Mouse (Mus musculus) intestine, embryonic 16.5 days (tissue): ENCODE measurements around the gene Zc3h12b. TPM values are rescaled to one million over a fixed set of nuclear protein-coding genes. Genes with fewer than 3 reads are reported as not detected.
"Not testable (repeated sequence)": the region's sequence is repeated elsewhere in the genome, so short reads cannot be mapped to it uniquely, and the experiment has no call there.

Experiments used
- ATAC-seq: fragments of 200-750 bp; cut with Nextera tagmentation; 2 replicates; pipeline ENCODE4 v1.8.0; 2017; ENCODE audit warnings: moderate TSS enrichment, moderate library complexity
- H3K27ac ChIP-seq: fragments of 300-500 bp; sonication (generic); 2 replicates; pipeline ENCODE4 v1.5.1; 2014; ENCODE audit warnings: mild to moderate bottlenecking, low read length
- H3K27me3 ChIP-seq: fragments of 300-500 bp; sonication (generic); replicated peaks from 2 replicates; pipeline ENCODE4 v1.6.1; 2014; ENCODE audit warnings: low read length, control low read depth, mixed read lengths; ENCODE audit not compliant: control insufficient read depth, insufficient read depth
- H3K36me3 ChIP-seq: fragments of 300-500 bp; sonication (generic); 2 replicates; pipeline ENCODE4 v1.6.1; 2014; ENCODE audit warnings: low read length, control low read depth; ENCODE audit not compliant: control insufficient read depth, insufficient read depth
- H3K4me1 ChIP-seq: fragments of 300-500 bp; sonication (generic); 2 replicates; pipeline ENCODE4 v1.6.1; 2014; ENCODE audit warnings: low read length, control low read depth, mixed read lengths; ENCODE audit not compliant: control insufficient read depth, insufficient read depth
- H3K4me2 ChIP-seq: fragments of 300-500 bp; sonication (generic); 2 replicates; pipeline ENCODE4 v1.6.1; 2014; ENCODE audit warnings: low read depth, low read length, control low read depth
- H3K4me3 ChIP-seq: fragments of 300-500 bp; sonication (generic); 2 replicates; pipeline ENCODE4 v1.5.1; 2014; ENCODE audit warnings: mild to moderate bottlenecking, low read length
- H3K9ac ChIP-seq: fragments of 300-500 bp; sonication (generic); 2 replicates; pipeline ENCODE4 v1.6.1; 2014; ENCODE audit warnings: low read depth, low read length
- H3K9me3 ChIP-seq: fragments of 300-500 bp; sonication (generic); 2 replicates; pipeline ENCODE4 v1.6.1; 2016; ENCODE audit warnings: low read length, control low read depth; ENCODE audit not compliant: control insufficient read depth
- WGBS: fragments of 180-500 bp; shearing (Covaris S2); extraction: QIAGEN DNeasy Blood & Tissue Kit; methylation state at CpG from one replicate; pipeline ENCODE4 v1.1.7; 2014; 5-methylcytosine and 5-hydroxymethylcytosine counted together
- polyA plus RNA-seq: library from polyadenylated mRNA; unstranded; fragments of >200 nt; fragmentation: Nextera tagmentation; extraction: Ambion mirVana; gene quantifications from 2 replicates; pipeline ENCODE4 v1.2.1, GENCODE M21; 2015

Gene Zc3h12b
- polyA plus RNA-seq, 1 experiment from 2014 or later = 1.3 TPM

GRCm38 (mm10) chrX:95935481-95935880 is 224.0 kb downstream of the Zc3h12b start:
- H3K27ac ChIP-seq = no peak overlapping the region
- no peak overlapping the region for H3K4me3 ChIP-seq
- H3K4me1 ChIP-seq = no peaks in the 10 kb centered on the region
- no peaks in the 10 kb centered on the region; the same call in none of the 2 replicates for H3K36me3 ChIP-seq
- H3K9me3 ChIP-seq = no peaks in the 10 kb centered on the region
- H3K27me3 ChIP-seq = no peaks in the 10 kb centered on the region
- ATAC-seq = no peak
- no peak overlapping the region for H3K4me2 ChIP-seq
- WGBS = 93% methylated on average over 2 of the region's 2 CpGs
- H3K9ac ChIP-seq = no peak overlapping the region

- Histone ChIP-seq H3K9me3 (no peaks in the 10 kb centered on the region), H3K4me2 (no peak overlapping the region), H3K27ac (no peak overlapping the region), H3K27me3 (no peaks in the 10 kb centered on the region), H3K4me3 (no peak overlapping the region), H3K9ac (no peak overlapping the region), H3K36me3 (no peaks in the 10 kb centered on the region), H3K4me1 (no peaks in the 10 kb centered on the region)
- ATAC-seq = no peak
- WGBS = 90% methylated on average over 2 of the region's 2 CpGs
These were observed 234.0 kb downstream of the Zc3h12b start for GRCm38 (mm10) chrX:95945496-95945895.

GRCm38 (mm10) chrX:95948135-95948534 is 236.7 kb downstream of the Zc3h12b start:
- Histone ChIP-seq H3K4me3 (no peak overlapping the region), H3K4me1 (no peaks in the 10 kb centered on the region), H3K9me3 (no peaks in the 10 kb centered on the region), H3K27me3 (no peaks in the 10 kb centered on the region), H3K36me3 (no peaks in the 10 kb centered on the region), H3K4me2 (no peak overlapping the region), H3K27ac (no peak overlapping the region), H3K9ac (no peak overlapping the region)
- 88% methylated on average over 4 of the region's 4 CpGs for WGBS
- no peak for ATAC-seq

GRCm38 (mm10) chrX:95950776-95951175 is 239.3 kb downstream of the Zc3h12b start:
- H3K27me3 ChIP-seq = no peaks in the 10 kb centered on the region
- H3K36me3 ChIP-seq = no peaks in the 10 kb centered on the region
- ATAC-seq = no peak
- H3K4me1 ChIP-seq = 0 out of 2 replicates have a peak, but pooled peaks cover 2% of the 10 kb centered on the region
- H3K27ac ChIP-seq = no peak overlapping the region
- no peak overlapping the region for H3K4me3 ChIP-seq
- WGBS = 46% methylated on average over 3 of the region's 3 CpGs
- H3K9ac ChIP-seq = no peak overlapping the region
- no peaks in the 10 kb centered on the region for H3K9me3 ChIP-seq
- H3K4me2 ChIP-seq = no peak overlapping the region

- Histone ChIP-seq H3K9ac (peak within 1 kb of the TSS; percentile 71), H3K4me1 (0 out of 2 replicates have a peak, but pooled peaks cover 4% of the 10 kb centered on the region), H3K27ac (no peak within 1 kb of the TSS), H3K27me3 (no peaks in the 10 kb centered on the region), H3K36me3 (no peaks in the 10 kb centered on the region), H3K4me2 (peak within 1 kb of the TSS; percentile 53), H3K9me3 (no peaks in the 10 kb centered on the region), H3K4me3 (peak within 1 kb of the TSS; percentile 61)
- WGBS = 17% methylated on average over 42 of the region's 42 CpGs
- ATAC-seq = peak; percentile 100
These were observed 245.2 kb downstream of the Zc3h12b start, which contains the start of gene Las1l for GRCm38 (mm10) chrX:95956497-95957293. Gene Las1l (minus strand): TSS chrX:95956962.

GRCm38 (mm10) chrX:95957461-95957860 is 246.0 kb downstream of the Zc3h12b start:
- H3K4me3 ChIP-seq = peak overlapping the region; percentile 33; the same call in 1 of the 2 replicates
- H3K4me1 ChIP-seq, H3K36me3 ChIP-seq, H3K27me3 ChIP-seq, H3K9ac ChIP-seq, H3K27ac ChIP-seq, H3K9me3 ChIP-seq: not testable (repeated sequence)
- ATAC-seq = peak; percentile 37; the same call in 1 of the 2 replicates
- H3K4me2 ChIP-seq = peak overlapping the region; percentile 46; the same call in 1 of the 2 replicates
- 37% methylated on average over 11 of the region's 11 CpGs for WGBS

- Histone ChIP-seq H3K9me3 (no peaks in the 10 kb centered on the region), H3K4me2 (no peak overlapping the region), H3K36me3 (no peaks in the 10 kb centered on the region), H3K9ac (no peak overlapping the region), H3K27me3 (no peaks in the 10 kb centered on the region), H3K4me3 (no peak overlapping the region), H3K27ac (no peak overlapping the region), H3K4me1 (no peaks in the 10 kb centered on the region)
- ATAC-seq = no peak
- 70% methylated on average over 2 of the region's 2 CpGs for WGBS
These were observed 251.9 kb downstream of the Zc3h12b start for GRCm38 (mm10) chrX:95963366-95963765.

GRCm38 (mm10) chrX:95965036-95965435 is 253.6 kb downstream of the Zc3h12b start:
- whole genome bisulfite sequencing = 71% methylated on average over 6 of the region's 6 CpGs
- H3K4me1 ChIP-seq = no peaks in the 10 kb centered on the region

GRCm38 (mm10) chrX:95967847-95968593 is 256.5 kb downstream of the Zc3h12b start:
- Histone ChIP-seq H3K9me3 (no peaks in the 10 kb centered on the region), H3K4me3 (peak overlapping the region; percentile 48), H3K9ac (peak overlapping the region; percentile 68), H3K36me3 (no peaks in the 10 kb centered on the region), H3K4me1 (no peaks in the 10 kb centered on the region), H3K27me3 (no peaks in the 10 kb centered on the region), H3K27ac (peak overlapping the region; percentile 65), H3K4me2 (peak overlapping the region; percentile 57)
- ATAC-seq = peak; percentile 78
- WGBS = 13% methylated on average over 26 of the region's 28 CpGs

More at GRCm38 (mm10) chrX:95965036-95965435, 253.6 kb downstream of the Zc3h12b start:
- ATAC-seq = no peak
- no peak overlapping the region for H3K4me2 ChIP-seq
- H3K9me3 ChIP-seq = no peaks in the 10 kb centered on the region
- no peak overlapping the region for H3K27ac ChIP-seq
- H3K4me3 ChIP-seq = no peak overlapping the region
- no peaks in the 10 kb centered on the region for H3K36me3 ChIP-seq
- no peak overlapping the region for H3K9ac ChIP-seq
- H3K27me3 ChIP-seq = no peaks in the 10 kb centered on the region
